Mouse (Mus musculus): ENCODE data around the gene Fam129a.

DNA sequence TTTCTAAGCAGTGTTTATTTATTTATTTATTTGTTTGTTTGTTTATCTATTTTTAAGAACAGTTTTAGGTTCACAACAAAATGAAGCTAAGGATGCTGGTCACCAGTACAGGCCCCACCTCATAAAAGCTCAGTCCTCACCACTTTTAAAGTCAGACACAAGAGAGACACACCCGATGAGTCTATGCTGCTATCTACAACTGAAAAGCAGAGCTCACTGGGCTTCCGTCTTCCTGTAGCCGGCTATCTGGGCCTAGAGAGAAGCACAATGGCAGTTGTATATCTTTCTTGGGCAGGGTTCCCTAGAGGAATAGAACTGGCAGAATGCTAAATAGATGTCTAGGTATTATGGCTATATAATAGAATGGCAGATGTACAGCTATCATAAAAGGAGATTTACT, 26.4 kb upstream of the Fam129a start:
- TF ChIP-seq CTCF (IDR thresholded peaks at IDR 0.05; ENCODE audit: low read depth, low read length) (no peak), EP300 (IDR thresholded peaks at IDR 0.05; ENCODE audit: insufficient read depth, low read depth, low read length) (peak; percentile 76)

Data from ES-Bruce4 (cell line).